Mouse (Mus musculus): ENCODE measurements around the gene Gse1. TPM values are rescaled to one million over a fixed set of nuclear protein-coding genes. Genes with fewer than 3 reads are reported as not detected.

The Gse1 gene
- total RNA-seq, 2 experiments from 2014 or later = 77.7 to 105 TPM

GRCm38 (mm10) chr8:120431042-120431441 is 202.8 kb downstream of the Gse1 start:
- TF ChIP-seq CTCF (IDR thresholded peaks at IDR 0.05) = no peak
- intact Hi-C loops (cut with DNase I) = no loop called here
- H3K4me3 ChIP-seq = no peak overlapping the region
- DNase-seq (ENCODE audit: extremely low spot score in 1 of 2, low spot score in 2 of 2) = no peak
- no peak overlapping the region for H3K27ac ChIP-seq

GRCm38 (mm10) chr8:120432438-120432837 is 204.2 kb downstream of the Gse1 start:
- intact Hi-C loops (cut with DNase I) = no loop called here
- H3K4me3 ChIP-seq = no peak overlapping the region

GRCm38 (mm10) chr8:120433143-120433542 is 204.9 kb downstream of the Gse1 start:
- Histone ChIP-seq H3K27ac (no peak overlapping the region), H3K4me3 (no peak overlapping the region)
- intact Hi-C loops (cut with DNase I) = no loop called here
- DNase-seq (ENCODE audit: extremely low spot score in 1 of 2, low spot score in 2 of 2) = no peak
- TF ChIP-seq CTCF (IDR thresholded peaks at IDR 0.05) = no peak

More at GRCm38 (mm10) chr8:120432438-120432837, 204.2 kb downstream of the Gse1 start:
- no peak for DNase-seq (ENCODE audit: extremely low spot score in 1 of 2, low spot score in 2 of 2)
- no peak for TF ChIP-seq CTCF (IDR thresholded peaks at IDR 0.05)
- no peak overlapping the region for H3K27ac ChIP-seq

GRCm38 (mm10) chr8:120433734-120434133 is 205.5 kb downstream of the Gse1 start:
- Histone ChIP-seq H3K27ac (no peak overlapping the region), H3K4me3 (no peak overlapping the region)
- peak; percentile 56 for TF ChIP-seq CTCF (IDR thresholded peaks at IDR 0.05)
- intact Hi-C loops (cut with DNase I) = no loop called here
- DNase-seq (ENCODE audit: extremely low spot score in 1 of 2, low spot score in 2 of 2) = no peak

- DNase-seq (ENCODE audit: extremely low spot score in 1 of 2, low spot score in 2 of 2) = no peak
- no peak overlapping the region for H3K27ac ChIP-seq
- H3K4me3 ChIP-seq = no peak overlapping the region
- intact Hi-C loops (cut with DNase I) = loop anchor here (2.0 kb wide), 1 partner anchor 53 kb away; no protein-coding TSS in a partner anchor
- no peak for TF ChIP-seq CTCF (IDR thresholded peaks at IDR 0.05)
Measured at GRCm38 (mm10) chr8:120435781-120436180, 207.5 kb downstream of the Gse1 start.

GRCm38 (mm10) chr8:120436491-120437030 is 208.3 kb downstream of the Gse1 start:
- no peak overlapping the region for H3K4me3 ChIP-seq
- DNase-seq (ENCODE audit: extremely low spot score in 1 of 2, low spot score in 2 of 2) = no peak
- TF ChIP-seq CTCF (IDR thresholded peaks at IDR 0.05) = no peak
- peak overlapping the region; percentile 64; the same call in 1 of the 2 replicates for H3K27ac ChIP-seq
- intact Hi-C loops (cut with DNase I) = loop anchor here (2.0 kb wide), 1 partner anchor 54 kb away; no protein-coding TSS in a partner anchor

- no peak for DNase-seq (ENCODE audit: extremely low spot score in 1 of 2, low spot score in 2 of 2)
- Histone ChIP-seq H3K4me3 (no peak overlapping the region), H3K27ac (peak overlapping the region; percentile 64)
- no peak for TF ChIP-seq CTCF (IDR thresholded peaks at IDR 0.05)
- intact Hi-C loops (cut with DNase I) = loop anchor here (2.0 kb wide), 1 partner anchor 54 kb away; no protein-coding TSS in a partner anchor
Measured at GRCm38 (mm10) chr8:120437207-120437606, 209.0 kb downstream of the Gse1 start.

- intact Hi-C loops (cut with DNase I) = loop anchor here (2.0 kb wide), 2 partner anchors 51 to 55 kb away; no protein-coding TSS in a partner anchor
- H3K4me3 ChIP-seq = no peak overlapping the region
- TF ChIP-seq CTCF (IDR thresholded peaks at IDR 0.05) = no peak
- DNase-seq (ENCODE audit: extremely low spot score in 1 of 2, low spot score in 2 of 2) = peak in 1 of 2 experiments; percentile 66
- peak overlapping the region; percentile 60 for H3K27ac ChIP-seq
Measured at GRCm38 (mm10) chr8:120437666-120438395, 209.6 kb downstream of the Gse1 start.

- Histone ChIP-seq H3K4me3 (no peak overlapping the region), H3K27ac (peak overlapping the region; percentile 72)
- TF ChIP-seq CTCF (IDR thresholded peaks at IDR 0.05) = no peak
- intact Hi-C loops (cut with DNase I) = loop anchor here (2.0 kb wide), 1 partner anchor 49 kb away; no protein-coding TSS in a partner anchor
- DNase-seq (ENCODE audit: extremely low spot score in 1 of 2, low spot score in 2 of 2) = peak in 1 of 2 experiments; percentile 40
Measured at GRCm38 (mm10) chr8:120439309-120439708, 211.1 kb downstream of the Gse1 start.

GRCm38 (mm10) chr8:120440739-120441138 is 212.5 kb downstream of the Gse1 start:
- peak overlapping the region; percentile 72 for H3K27ac ChIP-seq
- TF ChIP-seq CTCF (IDR thresholded peaks at IDR 0.05) = no peak
- intact Hi-C loops (cut with DNase I) = no loop called here
- peak; percentile 60 to 70 for DNase-seq (ENCODE audit: extremely low spot score in 1 of 2, low spot score in 2 of 2)
- H3K4me3 ChIP-seq = no peak overlapping the region

- intact Hi-C loops (cut with DNase I) = no loop called here
- Histone ChIP-seq H3K27ac (peak overlapping the region; percentile 72), H3K4me3 (no peak overlapping the region)
- no peak for TF ChIP-seq CTCF (IDR thresholded peaks at IDR 0.05)
- DNase-seq (ENCODE audit: extremely low spot score in 1 of 2, low spot score in 2 of 2) = no peak
Measured at GRCm38 (mm10) chr8:120441637-120442036, 213.4 kb downstream of the Gse1 start.

GRCm38 (mm10) chr8:120442306-120443003 is 214.2 kb downstream of the Gse1 start:
- no peak overlapping the region for H3K27ac ChIP-seq
- DNase-seq (ENCODE audit: extremely low spot score in 1 of 2, low spot score in 2 of 2) = no peak

More at GRCm38 (mm10) chr8:120442306-120443003, 214.2 kb downstream of the Gse1 start:
- no peak for TF ChIP-seq CTCF (IDR thresholded peaks at IDR 0.05)
- no peak overlapping the region for H3K4me3 ChIP-seq
- intact Hi-C loops (cut with DNase I) = no loop called here

Data from left cerebral cortex, adult 2 months (tissue).